Mouse (Mus musculus): Measurements from ENCODE around the gene Irgm1. TPM values are rescaled to one million over a fixed set of nuclear protein-coding genes. Genes with fewer than 3 reads are reported as not detected.
"Not testable (repeated sequence)": the region's sequence is repeated elsewhere in the genome, so short reads cannot be mapped to it uniquely, and the experiment has no call there.

The Irgm1 gene
- polyA plus RNA-seq, 1 experiment from 2014 or later = 39.2 TPM

- no peak for DNase-seq (ENCODE audit: low read depth, low spot score)
- in situ Hi-C loops (cut with MboI; ENCODE audit: low pct_unique_long_range_greater_than_20kb) = loop anchor here (5.0 kb wide), 1 partner anchor 62 kb away; no protein-coding TSS in a partner anchor
- POLR2A ChIA-PET = interaction anchor here (0.9 to 2.0 kb wide), 2 partner anchors 43 to 60 kb away, joined by 3 to 5 read pairs; no protein-coding TSS in a partner anchor
- ATAC-seq = no peak
- CTCF ChIA-PET = interaction anchor here (0.8 to 3.0 kb wide), 19 partner anchors 10 to 250 kb away, joined by 3 to 34 read pairs (median 6); partner anchors contain the start of gene Irgm1
- peak; percentile 69 for TF ChIP-seq CTCF (IDR thresholded peaks at IDR 0.05)
- no peaks in the 10 kb centered on the region for H3K27me3 ChIP-seq
Measured at GRCm38 (mm10) chr11:48859014-48859413, 12.5 kb downstream of the Irgm1 start.

- ATAC-seq = peak; percentile 63
Measured at GRCm38 (mm10) chr11:48853474-48854180, 17.9 kb downstream of the Irgm1 start.

DNA sequence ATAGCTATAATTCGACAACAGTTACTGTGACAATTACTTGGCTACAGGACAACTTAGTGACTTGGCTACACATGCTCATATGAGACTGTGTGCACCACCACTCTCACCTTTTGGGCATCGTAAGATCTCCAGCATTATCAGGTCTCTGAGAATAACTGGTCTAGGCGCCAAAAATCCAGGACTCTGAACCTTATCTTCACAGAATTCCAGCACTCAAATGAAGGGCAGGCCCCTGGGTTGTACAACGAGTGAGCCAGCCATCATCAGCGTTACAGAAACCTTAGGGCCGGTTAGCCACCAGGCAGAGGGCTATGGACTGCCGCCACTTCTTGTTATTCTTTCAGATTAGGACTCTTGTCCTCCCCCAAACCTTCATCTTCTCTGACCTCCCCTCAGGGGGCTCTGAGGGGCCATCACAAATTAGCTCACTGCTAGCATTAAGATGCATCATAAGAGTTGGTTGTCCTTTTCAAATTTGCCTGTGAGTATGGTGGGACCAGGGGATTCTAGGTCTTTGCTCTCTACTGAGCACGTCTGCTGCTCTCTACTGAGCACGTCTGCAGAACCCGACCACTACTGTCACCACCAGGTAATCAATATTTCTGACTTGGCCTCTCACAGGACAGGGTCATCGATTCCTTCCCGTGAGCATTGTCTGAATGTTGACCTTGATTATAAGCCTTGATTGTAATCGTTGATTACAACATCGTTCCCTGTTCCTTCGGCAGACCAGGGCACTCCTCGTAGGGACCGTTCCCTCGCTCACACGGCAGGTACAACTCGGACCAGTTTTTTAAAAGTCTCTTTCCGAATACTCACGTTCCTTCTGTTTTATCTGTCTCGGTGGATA is 18.6 kb downstream of the Irgm1 start:
- TF ChIP-seq CTCF (IDR thresholded peaks at IDR 0.05) = no peak
- in situ Hi-C loops (cut with MboI; ENCODE audit: low pct_unique_long_range_greater_than_20kb) = no loop called here
- CTCF ChIA-PET = interaction anchor here (0.9 to 3.0 kb wide), 7 partner anchors 11 to 61 kb away, joined by 3 to 14 read pairs (median 4); no protein-coding TSS in a partner anchor
- POLR2A ChIA-PET = no interaction called here
- H3K27me3 ChIP-seq = no peaks in the 10 kb centered on the region
- no peak for ATAC-seq
- no peak for DNase-seq (ENCODE audit: low read depth, low spot score)

More at GRCm38 (mm10) chr11:48853474-48854180, 17.9 kb downstream of the Irgm1 start:
- TF ChIP-seq CTCF (IDR thresholded peaks at IDR 0.05) = peak; percentile 29
- in situ Hi-C loops (cut with MboI; ENCODE audit: low pct_unique_long_range_greater_than_20kb) = no loop called here
- ChIA-PET POLR2A (no interaction called here), CTCF (interaction anchor here (0.9 to 3.0 kb wide), 6 partner anchors 14 to 63 kb away, joined by 3 to 14 read pairs (median 4); no protein-coding TSS in a partner anchor)
- DNase-seq (ENCODE audit: low read depth, low spot score) = no peak
- H3K27me3 ChIP-seq = no peaks in the 10 kb centered on the region

DNA sequence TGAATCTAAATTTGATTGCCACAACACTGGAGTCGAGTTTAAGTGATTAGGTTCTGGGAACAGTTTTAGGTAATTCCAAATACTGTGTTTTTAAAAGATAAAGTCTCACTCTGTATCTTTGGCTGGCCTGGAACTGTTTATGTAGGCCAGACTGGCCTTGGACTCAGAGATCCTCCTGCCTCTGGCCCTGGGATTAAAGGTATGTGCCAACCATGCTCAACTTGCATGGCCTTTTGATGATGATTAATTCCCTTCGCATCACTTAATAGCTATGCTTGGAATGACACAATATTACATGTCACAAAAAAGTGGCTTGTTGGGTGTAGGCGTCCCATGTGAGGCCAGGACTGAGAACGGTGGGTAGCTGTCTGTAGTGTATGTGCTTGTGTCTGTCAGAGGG is 19.3 kb downstream of the Irgm1 start:
- TF ChIP-seq CTCF (IDR thresholded peaks at IDR 0.05) = no peak
- in situ Hi-C loops (cut with MboI; ENCODE audit: low pct_unique_long_range_greater_than_20kb) = no loop called here
- H3K27me3 ChIP-seq = no peaks in the 10 kb centered on the region
- DNase-seq (ENCODE audit: low read depth, low spot score) (no peak), ATAC-seq (no peak)
- POLR2A ChIA-PET = no interaction called here
- CTCF ChIA-PET = interaction anchor here (0.8 to 2.1 kb wide), 9 partner anchors 10 to 64 kb away, joined by 3 to 9 read pairs (median 3); no protein-coding TSS in a partner anchor

- no peaks in the 10 kb centered on the region for H3K27me3 ChIP-seq
- ATAC-seq (no peak), DNase-seq (ENCODE audit: low read depth, low spot score) (no peak)
- in situ Hi-C loops (cut with MboI; ENCODE audit: low pct_unique_long_range_greater_than_20kb) = no loop called here
- ChIA-PET POLR2A (no interaction called here), CTCF (interaction anchor here (0.8 to 1.4 kb wide), 8 partner anchors 9 to 240 kb away, joined by 3 to 5 read pairs (median 3); no protein-coding TSS in a partner anchor)
- peak; percentile 65 for TF ChIP-seq CTCF (IDR thresholded peaks at IDR 0.05)
Measured at GRCm38 (mm10) chr11:48851270-48851995, 20.1 kb downstream of the Irgm1 start.

- ChIA-PET CTCF (interaction anchor here (0.9 kb wide), 1 partner anchor 35 kb away, joined by 3 read pairs; no protein-coding TSS in a partner anchor), POLR2A (no interaction called here)
- DNase-seq (ENCODE audit: low read depth, low spot score) (no peak), ATAC-seq (no peak)
- H3K27me3 ChIP-seq = no peaks in the 10 kb centered on the region
- in situ Hi-C loops (cut with MboI; ENCODE audit: low pct_unique_long_range_greater_than_20kb) = no loop called here
- TF ChIP-seq CTCF (IDR thresholded peaks at IDR 0.05) = no peak
Measured at GRCm38 (mm10) chr11:48850240-48850639, 21.2 kb downstream of the Irgm1 start.

DNA sequence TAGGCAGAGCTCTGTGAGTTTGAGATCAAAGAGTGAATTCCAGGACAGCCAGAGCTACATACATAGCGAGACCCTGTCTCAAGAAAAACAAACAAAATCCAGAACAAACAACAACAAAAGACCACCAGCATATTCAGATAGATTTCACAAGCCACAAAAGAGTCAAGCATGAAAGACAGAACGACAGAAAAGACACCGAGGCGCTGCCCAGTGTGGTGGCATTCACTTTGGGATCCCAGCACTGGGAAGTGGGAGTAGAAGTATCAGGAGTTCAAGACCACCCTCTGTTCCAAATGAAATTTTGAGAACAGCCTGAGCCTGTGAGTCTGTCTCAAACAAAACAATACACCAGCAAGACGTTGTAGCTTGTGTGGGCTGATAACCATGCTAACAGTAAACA is 24.6 kb downstream of the Irgm1 start:
- no peaks in the 10 kb centered on the region for H3K27me3 ChIP-seq
- TF ChIP-seq CTCF (IDR thresholded peaks at IDR 0.05) = no peak
- ChIA-PET CTCF (interaction anchor here (0.9 to 1.3 kb wide), 3 partner anchors 8 to 42 kb away, joined by 3 read pairs; no protein-coding TSS in a partner anchor), POLR2A (no interaction called here)
- DNase-seq (ENCODE audit: low read depth, low spot score) (no peak), ATAC-seq (no peak)
- in situ Hi-C loops (cut with MboI; ENCODE audit: low pct_unique_long_range_greater_than_20kb) = loop anchor here (25.0 kb wide), 1 partner anchor 1540 kb away; the partner anchor contains the start of gene Hnrnph1

- POLR2A ChIA-PET; DNase-seq (ENCODE audit: low read depth, low spot score); H3K27me3 ChIP-seq; ATAC-seq: not testable (repeated sequence)
- CTCF ChIA-PET = interaction anchor here (0.9 to 1.3 kb wide), 3 partner anchors 9 to 42 kb away, joined by 3 read pairs; no protein-coding TSS in a partner anchor
- in situ Hi-C loops (cut with MboI; ENCODE audit: low pct_unique_long_range_greater_than_20kb) = loop anchor here (25.0 kb wide), 1 partner anchor 1541 kb away; the partner anchor contains the start of gene Hnrnph1
Measured at GRCm38 (mm10) chr11:48846362-48846761, 25.1 kb downstream of the Irgm1 start.

- in situ Hi-C loops (cut with MboI; ENCODE audit: low pct_unique_long_range_greater_than_20kb) = loop anchor here (25.0 kb wide), 1 partner anchor 1542 kb away; the partner anchor contains the start of gene Hnrnph1
- ATAC-seq = no peak
Measured at GRCm38 (mm10) chr11:48845244-48845815, 26.2 kb downstream of the Irgm1 start.

More at GRCm38 (mm10) chr11:48845244-48845815, 26.2 kb downstream of the Irgm1 start:
- DNase-seq (ENCODE audit: low read depth, low spot score) = no peak
- ChIA-PET CTCF (no interaction called here), POLR2A (interaction anchor here (0.5 kb wide), 1 partner anchor 55 kb away, joined by 3 read pairs; no protein-coding TSS in a partner anchor)
- H3K27me3 ChIP-seq = no peaks in the 10 kb centered on the region
- no peak for TF ChIP-seq CTCF (IDR thresholded peaks at IDR 0.05)

Data from Patski (cell line).